12 mouse cellular contexts compared by ENCODE assay signal in genomic region chr9:96887492-96887891, GRCm38 (mm10). TPM values are rescaled to one million over a fixed set of nuclear protein-coding genes. Genes with fewer than 3 reads are reported as not detected.
DNase-seq lines count a peak whose midpoint lies in the region; ATAC-seq lines count a peak whose summit lies in the region.
"Had no signal": no experiment of that assay in that cellular context is flagged by ENCODE, and none has a peak within 500 bp of the region (broad histone marks: within the 10 kb centered on the region; RNA-seq: fewer than 3 reads in every experiment).

No protein-coding gene starts in this region.

- peak overlapping the region; percentile 54 to 61; a peak in 1 of 4 replicates for H3K4me3 ChIP-seq in heart, embryonic 14.5 days (ENCODE audit: control insufficient read depth in 1 of 2, insufficient read depth in 1 of 2, low read depth in 1 of 2, low read length in 2 of 2)
- 0 out of 2 replicates have a peak overlapping the region, but pooled peaks have one; percentile 61 for H3K4me3 ChIP-seq in embryonic facial prominence, embryonic 12.5 days
- peak overlapping the region; percentile 71 for H3K4me3 ChIP-seq in forebrain, embryonic 16.5 days (replicated peaks; ENCODE audit: low read length)
- peak overlapping the region; percentile 69 for H3K4me3 ChIP-seq in midbrain, embryonic 12.5 days

- no peak overlapping the region; the same call in 1 of the 2 replicates for H3K9ac ChIP-seq in heart, embryonic 14.5 days (ENCODE audit: low read length)
- H3K9ac ChIP-seq in embryonic facial prominence, embryonic 12.5 days: no peak overlapping the region
- no peak overlapping the region for H3K9ac ChIP-seq in forebrain, embryonic 16.5 days (replicated peaks; ENCODE audit: low read depth, low read length)
- no peak overlapping the region for H3K9ac ChIP-seq in midbrain, embryonic 12.5 days (replicated peaks)

- intact Hi-C loops in heart, postnatal 36 days (cut with DNase I): no loop called here

- H3K36me3 ChIP-seq in heart, embryonic 14.5 days (ENCODE audit: control insufficient read depth, insufficient read depth, low read length): no peaks in the 10 kb centered on the region
- H3K36me3 ChIP-seq in embryonic facial prominence, embryonic 12.5 days: no peaks in the 10 kb centered on the region
- no peaks in the 10 kb centered on the region for H3K36me3 ChIP-seq in forebrain, embryonic 16.5 days (ENCODE audit: control insufficient read depth, insufficient read depth)
- no peaks in the 10 kb centered on the region for H3K36me3 ChIP-seq in midbrain, embryonic 12.5 days

- no peaks in the 10 kb centered on the region for H3K9me3 ChIP-seq in heart, embryonic 14.5 days (ENCODE audit: control insufficient read depth, low read length)
- no peaks in the 10 kb centered on the region for H3K9me3 ChIP-seq in embryonic facial prominence, embryonic 12.5 days
- H3K9me3 ChIP-seq in forebrain, embryonic 16.5 days (ENCODE audit: control insufficient read depth, low read length): no peaks in the 10 kb centered on the region
- no peaks in the 10 kb centered on the region for H3K9me3 ChIP-seq in midbrain, embryonic 12.5 days

- peak overlapping the region; percentile 92 for H3K4me2 ChIP-seq in heart, embryonic 14.5 days (ENCODE audit: low read length)
- peak overlapping the region; percentile 95; the same call in 1 of the 2 replicates for H3K4me2 ChIP-seq in embryonic facial prominence, embryonic 12.5 days (replicated peaks)
- H3K4me2 ChIP-seq in forebrain, embryonic 16.5 days (ENCODE audit: low read length): peak overlapping the region; percentile 90
- H3K4me2 ChIP-seq in midbrain, embryonic 12.5 days (replicated peaks): peak overlapping the region; percentile 93

- no peaks in the 10 kb centered on the region; the same call in 1 of the 2 replicates for H3K27me3 ChIP-seq in heart, embryonic 14.5 days (ENCODE audit: control insufficient read depth, insufficient read depth, low read length)
- peaks cover 9% of the 10 kb centered on the region for H3K27me3 ChIP-seq in embryonic facial prominence, embryonic 12.5 days
- no peaks in the 10 kb centered on the region for H3K27me3 ChIP-seq in forebrain, embryonic 16.5 days (replicated peaks; ENCODE audit: control insufficient read depth, insufficient read depth, low read length)
- H3K27me3 ChIP-seq in midbrain, embryonic 12.5 days: peaks cover 12% of the 10 kb centered on the region

- H3K4me1 ChIP-seq in heart, embryonic 14.5 days (ENCODE audit: control insufficient read depth in 2 of 2, insufficient read depth in 2 of 2, low read length in 2 of 2): peaks cover 34 to 56% of the 10 kb centered on the region in 2 experiments
- H3K4me1 ChIP-seq in embryonic facial prominence, embryonic 12.5 days: peaks cover 21% of the 10 kb centered on the region
- H3K4me1 ChIP-seq in forebrain, embryonic 16.5 days (replicated peaks; ENCODE audit: control insufficient read depth, insufficient read depth, low read length): peaks cover 59% of the 10 kb centered on the region
- peaks cover 78% of the 10 kb centered on the region for H3K4me1 ChIP-seq in midbrain, embryonic 12.5 days

- no peak for DNase-seq in heart, postnatal 36 days
- DNase-seq in spleen, postnatal 4 days (ENCODE audit: low spot score in 2 of 2): no peak
- DNase-seq in embryo, embryonic 11 days: no peak
- no peak for DNase-seq in yolk sac, embryonic 10.5 days (ENCODE audit: low spot score)
- DNase-seq: kidney, adult 18-20 months; lung, adult 2 months; right cerebral cortex, postnatal 25 days; thymus, adult 18-20 months had no signal

- no peak for ATAC-seq in heart, embryonic 14.5 days (ENCODE audit: insufficient number of reproducible peaks, insufficient read depth, low FRiP score, low read depth)
- ATAC-seq in embryonic facial prominence, embryonic 12.5 days (ENCODE audit: insufficient number of reproducible peaks, insufficient read depth, low FRiP score, low TSS enrichment): no peak
- no peak for ATAC-seq in forebrain, embryonic 16.5 days
- ATAC-seq in midbrain, embryonic 12.5 days (ENCODE audit: low FRiP score, low read depth): no peak

- no peak overlapping the region for H3K27ac ChIP-seq in heart, embryonic 14.5 days (replicated peaks in 1 of 2; ENCODE audit: control insufficient read depth in 1 of 2, insufficient read depth in 1 of 2, low read depth in 2 of 2, low read length in 2 of 2)
- H3K27ac ChIP-seq in embryonic facial prominence, embryonic 12.5 days: no peak overlapping the region
- H3K27ac ChIP-seq in forebrain, embryonic 16.5 days (ENCODE audit: low read length): no peak overlapping the region
- no peak overlapping the region; the same call in 1 of the 2 replicates for H3K27ac ChIP-seq in midbrain, embryonic 12.5 days (replicated peaks)

RNA-seq across cellular contexts. Expression of gene Pxylp1, which starts 5.0 kb away (rescaled TPM):
- 41.1 and 41.3 TPM in 2 replicates for polyA plus RNA-seq in heart, embryonic 14.5 days (2014; fragmentation: Nextera tagmentation; extraction: Ambion mirVana)
- total RNA-seq in heart, postnatal 36 days (2021): 10 to 100 TPM; 14.5 to 21.3 TPM
- 25.4 and 25.6 TPM in 2 replicates for polyA plus RNA-seq in embryonic facial prominence, embryonic 12.5 days (2016; fragmentation: Nextera tagmentation; extraction: Ambion mirVana)
- polyA plus RNA-seq in forebrain, embryonic 16.5 days (2015; fragmentation: Nextera tagmentation; extraction: Ambion mirVana): 32.5 and 33.3 TPM in 2 replicates
- polyA plus RNA-seq in midbrain, embryonic 12.5 days (2016; fragmentation: Nextera tagmentation; extraction: Ambion mirVana): 57.0 and 61.9 TPM in 2 replicates
